ENCODE assay signal across 9 mouse cellular contexts in the genomic region with DNA sequence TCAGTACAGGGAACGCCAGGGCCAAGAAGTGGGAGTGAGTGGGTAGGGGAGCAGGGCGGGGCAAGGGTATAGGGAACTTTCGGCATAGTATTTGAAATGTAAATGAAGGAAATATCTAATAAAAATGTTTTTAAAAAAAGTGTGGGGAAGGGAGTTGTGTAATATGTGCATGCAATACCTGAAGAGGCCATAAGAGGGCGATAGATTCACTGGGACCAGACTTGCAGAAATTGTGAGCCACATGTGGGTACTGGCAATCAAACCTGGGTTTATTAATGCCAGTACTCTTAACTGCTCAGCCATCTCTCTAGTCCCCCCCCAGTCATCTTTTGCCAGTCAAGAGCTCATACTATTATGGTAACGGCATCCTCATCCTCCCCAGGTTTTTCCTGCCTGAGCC. TPM values are rescaled to one million over a fixed set of nuclear protein-coding genes. Genes with fewer than 3 reads are reported as not detected.
DNase-seq lines count a peak whose midpoint lies in the region; ATAC-seq and TF ChIP-seq lines count a peak whose summit lies in the region.
"Had no signal": no experiment of that assay in that cellular context is flagged by ENCODE, and none has a peak within 500 bp of the region (broad histone marks: within the 10 kb centered on the region; RNA-seq: fewer than 3 reads in every experiment).

No protein-coding gene starts in this region.

- ATAC-seq in megakaryocyte progenitor cell, adult 5-6 weeks (replicated peaks; ENCODE audit: poor library complexity): peak; percentile 82
- no peak for ATAC-seq in frontal cortex, adult (ENCODE audit: low TSS enrichment)

- H3K4me1 ChIP-seq in thymus, adult 2 months (replicated peaks; ENCODE audit: control insufficient read depth, insufficient read depth, low read length): no peaks in the 10 kb centered on the region
- H3K4me1 ChIP-seq: embryonic facial prominence, embryonic 13.5 days had no signal

- intact Hi-C loops in heart, postnatal 36 days (cut with DNase I): loop anchor here (5.0 to 10.0 kb wide), 2 partner anchors 58 to 226 kb away; a partner anchor contains a TSS

- 48% methylated on average over 5 of the region's 5 CpGs for WGBS in thymus, adult 2 months

- no peaks in the 10 kb centered on the region for H3K27me3 ChIP-seq in thymus, adult 2 months (ENCODE audit: control insufficient read depth, insufficient read depth, low read length)
- H3K27me3 ChIP-seq: embryonic facial prominence, embryonic 13.5 days had no signal

- TF ChIP-seq CTCF in thymus, adult 2 months (IDR thresholded peaks at IDR 0.05; ENCODE audit: borderline replicate concordance, control insufficient read depth, extremely low read depth, insufficient read depth, low read length, poor library complexity): no peak

- no peaks in the 10 kb centered on the region for H3K36me3 ChIP-seq in thymus, adult 2 months (ENCODE audit: control insufficient read depth, insufficient read depth, low read length)
- H3K36me3 ChIP-seq: embryonic facial prominence, embryonic 13.5 days had no signal

- no peak overlapping the region for H3K4me3 ChIP-seq in thymus, adult 2 months (ENCODE audit: control insufficient read depth, insufficient read depth, low read length)
- H3K4me3 ChIP-seq: embryonic facial prominence, embryonic 13.5 days had no signal

- peak; percentile 6 to 15 for DNase-seq in heart, adult 18-20 months
- DNase-seq in heart, postnatal 36 days: no peak
- peak; percentile 37 for DNase-seq in thymus, adult 2 months
- no peak for DNase-seq in thymus, adult 18-20 months
- peak; percentile 38 for DNase-seq in embryo, embryonic 11 days
- DNase-seq in layer of hippocampus, postnatal 36 days: no peak

- no peak overlapping the region for H3K27ac ChIP-seq in thymus, adult 2 months (ENCODE audit: control insufficient read depth, insufficient read depth, low read length)
- H3K27ac ChIP-seq: embryonic facial prominence, embryonic 13.5 days had no signal

- TF ChIP-seq POLR2A in thymus, adult 2 months (IDR thresholded peaks at IDR 0.05; ENCODE audit: control insufficient read depth, extremely low read depth, insufficient read depth, low read length, poor library complexity): no peak

RNA-seq across cellular contexts. Expression of a gene that starts 12.4 kb away (rescaled TPM):
- not detected for total RNA-seq in heart, adult 18-20 months (2021)
- not detected for total RNA-seq in heart, postnatal 36 days (2021)
- 0.15 and 0.26 TPM in 2 replicates for polyA plus RNA-seq in thymus, adult 2 months (2012; rRNA removed)
- not detected in 2 replicates for total RNA-seq in megakaryocyte progenitor cell, adult 5-6 weeks (2015)
- total RNA-seq in megakaryocyte progenitor cell, adult 5-6 weeks (2017): not detected in 2 replicates
- total RNA-seq in layer of hippocampus, postnatal 36 days (2021): not detected
- polyA plus RNA-seq: embryonic facial prominence, embryonic 13.5 days had no signal

RNA-seq across cellular contexts. Expression of a gene that starts 52.5 kb away (rescaled TPM):
- total RNA-seq in heart, adult 18-20 months (2021): not detected
- under 1 TPM in 1 of 2 experiments, not detected in 1; 0.27 TPM for total RNA-seq in heart, postnatal 36 days (2021)
- 0.39 and 0.62 TPM in 2 replicates for polyA plus RNA-seq in thymus, adult 2 months (2012; rRNA removed)
- 1.2 and 1.5 TPM in 2 replicates for total RNA-seq in megakaryocyte progenitor cell, adult 5-6 weeks (2015)
- total RNA-seq in megakaryocyte progenitor cell, adult 5-6 weeks (2017): 0.41 and 1.00 TPM in 2 replicates
- under 1 TPM in 1 of 2 experiments, not detected in 1; 0.55 TPM for total RNA-seq in layer of hippocampus, postnatal 36 days (2021)

Comparison
In these comparisons a context has a peak if more than half of its experiments do, and no peak if none do; other contexts are left out.
1. DNase-seq: peak in heart, adult 18-20 months (2 of 2), thymus, adult 2 months (single experiment) and embryo, embryonic 11 days (single experiment); none in heart, postnatal 36 days (0 of 2), thymus, adult 18-20 months (0 of 2) and layer of hippocampus, postnatal 36 days (0 of 2).